Mouse (Mus musculus): ENCODE measurements around the gene Ptpru.

Gene Ptpru

GRCm38 (mm10) chr4:131837872-131838524 is at the start of gene Ptpru:
Ptpru (minus strand) TSS chr4:131838288.
- peak; percentile 83 to 84 for DNase-seq (ENCODE audit: low read depth in 2 of 2, low spot score in 2 of 2)

- DNase-seq (ENCODE audit: low read depth in 2 of 2, low spot score in 2 of 2), result no peak
These were observed 47.3 kb upstream of the Ptpru start for GRCm38 (mm10) chr4:131885376-131885775.

GRCm38 (mm10) chr4:131883571-131883970 is 45.5 kb upstream of the Ptpru start:
- DNase-seq (ENCODE audit: low read depth in 2 of 2, low spot score in 2 of 2), result no peak

GRCm38 (mm10) chr4:131881306-131881705 is 43.2 kb upstream of the Ptpru start:
- no peak for DNase-seq (ENCODE audit: low read depth in 2 of 2, low spot score in 2 of 2)

GRCm38 (mm10) chr4:131879692-131880091 is 41.6 kb upstream of the Ptpru start:
- DNase-seq (ENCODE audit: low read depth in 2 of 2, low spot score in 2 of 2), result no peak

GRCm38 (mm10) chr4:131876836-131877235 is 38.7 kb upstream of the Ptpru start:
- DNase-seq (ENCODE audit: low read depth in 2 of 2, low spot score in 2 of 2), result no peak

- DNase-seq (ENCODE audit: low read depth in 2 of 2, low spot score in 2 of 2), result no peak
These were observed 37.2 kb upstream of the Ptpru start for GRCm38 (mm10) chr4:131875242-131875641.

GRCm38 (mm10) chr4:131874567-131874966 is 36.5 kb upstream of the Ptpru start:
- DNase-seq (ENCODE audit: low read depth in 2 of 2, low spot score in 2 of 2), result no peak

- DNase-seq (ENCODE audit: low read depth in 2 of 2, low spot score in 2 of 2), result no peak
These were observed 36.1 kb upstream of the Ptpru start for GRCm38 (mm10) chr4:131874169-131874536.

GRCm38 (mm10) chr4:131873293-131874168 is 35.4 kb upstream of the Ptpru start, which contains the start of gene Srsf4:
Srsf4 (plus strand) TSS chr4:131873617.
- peak; percentile 84 to 85 for DNase-seq (ENCODE audit: low read depth in 2 of 2, low spot score in 2 of 2)

- no peak for DNase-seq (ENCODE audit: low read depth in 2 of 2, low spot score in 2 of 2)
These were observed 34.7 kb upstream of the Ptpru start for GRCm38 (mm10) chr4:131872672-131873292.

GRCm38 (mm10) chr4:131861341-131861739 is 23.3 kb upstream of the Ptpru start:
- DNase-seq (ENCODE audit: low read depth in 2 of 2, low spot score in 2 of 2), result no peak

GRCm38 (mm10) chr4:131860492-131861340 is 22.6 kb upstream of the Ptpru start:
- peak; percentile 74 to 84 for DNase-seq (ENCODE audit: low read depth in 2 of 2, low spot score in 2 of 2)

GRCm38 (mm10) chr4:131854950-131855349 is 16.9 kb upstream of the Ptpru start:
- no peak for DNase-seq (ENCODE audit: low read depth in 2 of 2, low spot score in 2 of 2)

GRCm38 (mm10) chr4:131849986-131850638 is 12.0 kb upstream of the Ptpru start:
- DNase-seq (ENCODE audit: low read depth in 2 of 2, low spot score in 2 of 2), result no peak

- DNase-seq (ENCODE audit: low read depth in 2 of 2, low spot score in 2 of 2), result no peak
These were observed 10.0 kb upstream of the Ptpru start for GRCm38 (mm10) chr4:131848082-131848481.

- DNase-seq (ENCODE audit: low read depth in 2 of 2, low spot score in 2 of 2), result no peak
These were observed 8.1 kb upstream of the Ptpru start for GRCm38 (mm10) chr4:131845991-131846778.

GRCm38 (mm10) chr4:131843290-131843743 is 5.2 kb upstream of the Ptpru start, which contains the start of gene Mecr:
Mecr (plus strand) TSS chr4:131843470.
- DNase-seq (ENCODE audit: low read depth in 2 of 2, low spot score in 2 of 2), result peak; percentile 85 to 94

GRCm38 (mm10) chr4:131836891-131837491 is 1.1 kb downstream of the Ptpru start:
- DNase-seq (ENCODE audit: low read depth in 2 of 2, low spot score in 2 of 2), result peak in 1 of 2 experiments; percentile 15

All from CD8-positive naive resting alpha-beta T cell, adult 2 months (primary cell).